Mouse (Mus musculus) stomach, embryonic 16.5 days (tissue): ENCODE data around the gene Krtap3-1. TPM values are rescaled to one million over a fixed set of nuclear protein-coding genes. Genes with fewer than 3 reads are reported as not detected.

Experiments used
- ATAC-seq: fragments of 200-750 bp; cut with Nextera tagmentation; 2 replicates; pipeline ENCODE4 v1.8.0; 2017; ENCODE audit warnings: moderate number of reproducible peaks, moderate TSS enrichment; ENCODE audit not compliant: insufficient read depth, low FRiP score
- H3K27ac ChIP-seq: fragments of 300-500 bp; sonication (generic); 2 replicates; pipeline ENCODE4 v1.5.1; 2014; ENCODE audit warnings: low read length
- H3K27me3 ChIP-seq: fragments of 300-500 bp; sonication (generic); 2 replicates; pipeline ENCODE4 v1.6.1; 2014; ENCODE audit warnings: low read length, control low read depth, mixed read lengths; ENCODE audit not compliant: control insufficient read depth, insufficient read depth
- H3K36me3 ChIP-seq: fragments of 300-500 bp; sonication (generic); 2 replicates; pipeline ENCODE4 v1.6.1; 2014; ENCODE audit warnings: low read length; ENCODE audit not compliant: control insufficient read depth, insufficient read depth
- H3K4me1 ChIP-seq: fragments of 300-500 bp; sonication (generic); 2 replicates; pipeline ENCODE4 v1.6.1; 2014; ENCODE audit warnings: low read length, control low read depth, mixed read lengths; ENCODE audit not compliant: control insufficient read depth, insufficient read depth
- H3K4me2 ChIP-seq: fragments of 300-500 bp; sonication (generic); 2 replicates; pipeline ENCODE4 v1.6.1; 2014; ENCODE audit warnings: low read depth, low read length, mixed read lengths
- H3K4me3 ChIP-seq: fragments of 300-500 bp; sonication (generic); replicated peaks from 2 replicates; pipeline ENCODE4 v1.5.1; 2014; ENCODE audit warnings: mild to moderate bottlenecking, low read length
- H3K9ac ChIP-seq: fragments of 300-500 bp; sonication (generic); 2 replicates; pipeline ENCODE4 v1.6.1; 2014; ENCODE audit warnings: low read length
- H3K9me3 ChIP-seq: fragments of 300-500 bp; sonication (generic); replicated peaks from 2 replicates; pipeline ENCODE4 v1.6.1; 2016; ENCODE audit warnings: low read length, control low read depth; ENCODE audit not compliant: control insufficient read depth
- WGBS: fragments of 180-500 bp; shearing (Covaris S2); extraction: QIAGEN DNeasy Blood & Tissue Kit; methylation state at CpG from one replicate; pipeline ENCODE4 v1.1.7; 2014; 5-methylcytosine and 5-hydroxymethylcytosine counted together
- polyA plus RNA-seq: library from polyadenylated mRNA; unstranded; fragments of >200 nt; fragmentation: Nextera tagmentation; extraction: Ambion mirVana; gene quantifications from 2 replicates; pipeline ENCODE4 v1.2.1, GENCODE M21; 2015

The Krtap3-1 gene
- polyA plus RNA-seq, 1 experiment from 2014 or later: not detected

- Histone ChIP-seq H3K9me3 (no peaks in the 10 kb centered on the region), H3K27ac (no peak overlapping the region), H3K36me3 (no peaks in the 10 kb centered on the region), H3K4me3 (no peak overlapping the region), H3K4me2 (no peak overlapping the region), H3K27me3 (no peaks in the 10 kb centered on the region), H3K4me1 (no peaks in the 10 kb centered on the region), H3K9ac (no peak overlapping the region)
- ATAC-seq: no peak
- 89% methylated on average over 2 of the region's 2 CpGs for WGBS
Measured at GRCm38 (mm10) chr11:99556195-99556594, 10.2 kb downstream of the Krtap3-1 start.

- H3K4me2 ChIP-seq: no peak within 1 kb of the TSS
- H3K9ac ChIP-seq: no peak within 1 kb of the TSS
- ATAC-seq: no peak
- no peak within 1 kb of the TSS for H3K4me3 ChIP-seq
- H3K4me1 ChIP-seq: no peaks in the 10 kb centered on the region
- WGBS: 68% methylated on average over 4 of the region's 4 CpGs
- no peaks in the 10 kb centered on the region for H3K36me3 ChIP-seq
- H3K27me3 ChIP-seq: no peaks in the 10 kb centered on the region
- H3K27ac ChIP-seq: no peak within 1 kb of the TSS
- no peaks in the 10 kb centered on the region; the same call in 1 of the 2 replicates for H3K9me3 ChIP-seq
Measured at GRCm38 (mm10) chr11:99550765-99551164, 15.7 kb downstream of the Krtap3-1 start, which contains the start of gene Krtap3-3. Gene Krtap3-3 (minus strand): TSS chr11:99550865.

GRCm38 (mm10) chr11:99547892-99548291 lies 18.5 kb downstream of the Krtap3-1 start:
- no peak for ATAC-seq
- no peaks in the 10 kb centered on the region; the same call in 1 of the 2 replicates for H3K9me3 ChIP-seq
- no peak overlapping the region for H3K9ac ChIP-seq
- no peak overlapping the region for H3K27ac ChIP-seq
- no peak overlapping the region for H3K4me3 ChIP-seq
- H3K4me2 ChIP-seq: no peak overlapping the region
- H3K4me1 ChIP-seq: no peaks in the 10 kb centered on the region
- H3K27me3 ChIP-seq: no peaks in the 10 kb centered on the region
- H3K36me3 ChIP-seq: no peaks in the 10 kb centered on the region

GRCm38 (mm10) chr11:99539721-99540120 lies 26.7 kb downstream of the Krtap3-1 start:
- 56% methylated on average over 9 of the region's 9 CpGs for WGBS
- H3K9ac ChIP-seq: no peak overlapping the region
- H3K4me2 ChIP-seq: no peak overlapping the region
- H3K4me1 ChIP-seq: peaks cover 5% of the 10 kb centered on the region; the same call in 1 of the 2 replicates
- no peak overlapping the region for H3K4me3 ChIP-seq
- no peaks in the 10 kb centered on the region for H3K9me3 ChIP-seq
- H3K27me3 ChIP-seq: no peaks in the 10 kb centered on the region
- no peak overlapping the region for H3K27ac ChIP-seq
- ATAC-seq: no peak; the same call in 1 of the 2 replicates
- H3K36me3 ChIP-seq: no peaks in the 10 kb centered on the region

GRCm38 (mm10) chr11:99521288-99521860 lies 45.1 kb downstream of the Krtap3-1 start, which contains the start of gene Krt39:
Gene Krt39 (minus strand): TSS chr11:99521338.
- WGBS: 73% methylated on average over 13 of the region's 13 CpGs
- Histone ChIP-seq H3K4me2 (no peak within 1 kb of the TSS), H3K27me3 (no peaks in the 10 kb centered on the region), H3K9ac (no peak within 1 kb of the TSS), H3K9me3 (no peaks in the 10 kb centered on the region), H3K27ac (no peak within 1 kb of the TSS), H3K4me1 (no peaks in the 10 kb centered on the region; the same call in 1 of the 2 replicates), H3K4me3 (no peak within 1 kb of the TSS), H3K36me3 (no peaks in the 10 kb centered on the region)
- no peak for ATAC-seq

Other genes starting within 250 kb of the Krtap3-1 start
- gene Krt25, start 243.7 kb downstream of the Krtap3-1 start, polyA plus RNA-seq: 0.06 and 0.22 TPM in 2 replicates
- not detected in 2 replicates for gene Krt26, start 228.7 kb downstream of the Krtap3-1 start, polyA plus RNA-seq
- 0.15 TPM in 1 of 2 replicates, not detected in the other for gene Krt27, start 215.5 kb downstream of the Krtap3-1 start, polyA plus RNA-seq
- gene Krt28, start 191.7 kb downstream of the Krtap3-1 start, polyA plus RNA-seq: 0.14 and 0.21 TPM in 2 replicates
- gene Krt10, start 177.3 kb downstream of the Krtap3-1 start, polyA plus RNA-seq: 22.3 and 24.1 TPM in 2 replicates
- gene Krt12, start 144.4 kb downstream of the Krtap3-1 start, polyA plus RNA-seq: 0.12 and 0.19 TPM in 2 replicates
- gene Krt20, start 128.5 kb downstream of the Krtap3-1 start, polyA plus RNA-seq: 16.6 and 23.3 TPM in 2 replicates
- 92.1 and 140 TPM in 2 replicates for gene Krt23, start 73.5 kb downstream of the Krtap3-1 start, polyA plus RNA-seq
- 0.14 TPM in 1 of 2 replicates, not detected in the other for gene Krt39, start 45.3 kb downstream of the Krtap3-1 start, polyA plus RNA-seq
- not detected in 2 replicates for gene Krt40, start 23.5 kb downstream of the Krtap3-1 start, polyA plus RNA-seq
- gene Krtap3-3, start 15.8 kb downstream of the Krtap3-1 start, polyA plus RNA-seq: not detected in 2 replicates
- gene Krtap3-2, start 9.8 kb downstream of the Krtap3-1 start, polyA plus RNA-seq: not detected in 2 replicates
- not detected in 2 replicates for gene Gm11939, start 7.2 kb downstream of the Krtap3-1 start, polyA plus RNA-seq
- not detected in 2 replicates for gene Krtap1-5, start 14.4 kb upstream of the Krtap3-1 start, polyA plus RNA-seq
- gene Krtap1-4, start 17.0 kb upstream of the Krtap3-1 start, polyA plus RNA-seq: not detected in 2 replicates
- gene Krtap1-3, start 24.7 kb upstream of the Krtap3-1 start, polyA plus RNA-seq: not detected in 2 replicates
- gene Krtap9-3, start 31.5 kb upstream of the Krtap3-1 start, polyA plus RNA-seq: not detected in 2 replicates
- gene Gm11938, start 36.7 kb upstream of the Krtap3-1 start, polyA plus RNA-seq: not detected in 2 replicates
- not detected in 2 replicates for gene Gm11937, start 43.6 kb upstream of the Krtap3-1 start, polyA plus RNA-seq
- gene Krtap2-4, start 48.2 kb upstream of the Krtap3-1 start, polyA plus RNA-seq: not detected in 2 replicates
- gene Gm11562, start 53.8 kb upstream of the Krtap3-1 start, polyA plus RNA-seq: not detected in 2 replicates
- gene Krtap4-1, start 61.6 kb upstream of the Krtap3-1 start, polyA plus RNA-seq: not detected in 2 replicates
- gene Krtap4-2, start 68.5 kb upstream of the Krtap3-1 start, polyA plus RNA-seq: not detected in 2 replicates
- not detected in 2 replicates for gene Krtap4-7, start 77.5 kb upstream of the Krtap3-1 start, polyA plus RNA-seq
- gene Gm11555, start 83.6 kb upstream of the Krtap3-1 start, polyA plus RNA-seq: not detected in 2 replicates
- gene Gm11563, start 92.3 kb upstream of the Krtap3-1 start, polyA plus RNA-seq: not detected in 2 replicates
- not detected in 2 replicates for gene Krtap4-6, start 99.3 kb upstream of the Krtap3-1 start, polyA plus RNA-seq
- gene Gm14190, start 124.1 kb upstream of the Krtap3-1 start, polyA plus RNA-seq: not detected in 2 replicates
- not detected in 2 replicates for gene Gm14180, start 167.7 kb upstream of the Krtap3-1 start, polyA plus RNA-seq
- gene Gm11595, start 206.3 kb upstream of the Krtap3-1 start, polyA plus RNA-seq: not detected in 2 replicates
- not detected in 2 replicates for gene Krtap4-8, start 214.1 kb upstream of the Krtap3-1 start, polyA plus RNA-seq
- not detected in 2 replicates for gene Krtap4-9, start 218.6 kb upstream of the Krtap3-1 start, polyA plus RNA-seq
- not detected in 2 replicates for gene Gm11596, start 226.8 kb upstream of the Krtap3-1 start, polyA plus RNA-seq
- gene Gm11569, start 232.3 kb upstream of the Krtap3-1 start, polyA plus RNA-seq: not detected in 2 replicates
- gene Gm11554, start 237.8 kb upstream of the Krtap3-1 start, polyA plus RNA-seq: not detected in 2 replicates
- gene Krtap4-13, start 243.3 kb upstream of the Krtap3-1 start, polyA plus RNA-seq: not detected in 2 replicates
- not detected in 2 replicates for gene Gm11564, start 249.0 kb upstream of the Krtap3-1 start, polyA plus RNA-seq